Mouse (Mus musculus) gonadal fat pad, adult 2 months (tissue): ENCODE results near the gene Rpl36. TPM values are rescaled to one million over a fixed set of nuclear protein-coding genes. Genes with fewer than 3 reads are reported as not detected.

Source experiments
- DNase-seq: peaks from one replicate; pipeline ENCODE4 v3.0.0-alpha.2; 2012; ENCODE audit warnings: low read depth
- polyA plus RNA-seq: library from polyadenylated mRNA; depleted of rRNA; stranded (reverse); fragments of >200 nt; gene quantifications from 2 replicates; pipeline ENCODE4 v1.2.3, GENCODE M21; 2012; rRNA removed

Rpl36 gene
- polyA plus RNA-seq = 2,140 and 2,535 TPM in 2 replicates

- DNase-seq = no peak
Measured at GRCm38 (mm10) chr17:56613236-56613844, at the start of gene Rpl36. TSS of gene Rpl36 (plus strand) at chr17:56613416.

- DNase-seq = no peak
Measured at GRCm38 (mm10) chr17:56566293-56566692, 46.9 kb upstream of the Rpl36 start.

- no peak for DNase-seq
Measured at GRCm38 (mm10) chr17:56566918-56567317, 46.3 kb upstream of the Rpl36 start.

GRCm38 (mm10) chr17:56567370-56567769, 45.8 kb upstream of the Rpl36 start:
- no peak for DNase-seq

GRCm38 (mm10) chr17:56570287-56570686, 42.9 kb upstream of the Rpl36 start:
- no peak for DNase-seq

- no peak for DNase-seq
Measured at GRCm38 (mm10) chr17:56572154-56572553, 41.1 kb upstream of the Rpl36 start.

GRCm38 (mm10) chr17:56572939-56573338, 40.3 kb upstream of the Rpl36 start:
- DNase-seq = no peak

- DNase-seq = no peak
Measured at GRCm38 (mm10) chr17:56583071-56583470, 30.1 kb upstream of the Rpl36 start.

GRCm38 (mm10) chr17:56583611-56584256, 29.5 kb upstream of the Rpl36 start:
- DNase-seq = no peak

- DNase-seq = peak; percentile 67
Measured at GRCm38 (mm10) chr17:56584257-56585130, 28.7 kb upstream of the Rpl36 start, which contains the start of the genes Safb2 and Safb. TSS of gene Safb2 (minus strand) at chr17:56584585. TSS of gene Safb (plus strand) at chr17:56584825.

GRCm38 (mm10) chr17:56585171-56585821, 27.9 kb upstream of the Rpl36 start:
- no peak for DNase-seq

- no peak for DNase-seq
Measured at GRCm38 (mm10) chr17:56587773-56588172, 25.4 kb upstream of the Rpl36 start.

GRCm38 (mm10) chr17:56588921-56589320, 24.3 kb upstream of the Rpl36 start:
- DNase-seq = no peak

GRCm38 (mm10) chr17:56592553-56592952, 20.7 kb upstream of the Rpl36 start:
- DNase-seq = no peak

- DNase-seq = no peak
Measured at GRCm38 (mm10) chr17:56593527-56594271, 19.5 kb upstream of the Rpl36 start.

GRCm38 (mm10) chr17:56603186-56604069, 9.8 kb upstream of the Rpl36 start:
- DNase-seq = no peak

GRCm38 (mm10) chr17:56604070-56604380, 9.2 kb upstream of the Rpl36 start:
- DNase-seq = no peak

- no peak for DNase-seq
Measured at GRCm38 (mm10) chr17:56604422-56604821, 8.8 kb upstream of the Rpl36 start.

- no peak for DNase-seq
Measured at GRCm38 (mm10) chr17:56605431-56605830, 7.8 kb upstream of the Rpl36 start.

- no peak for DNase-seq
Measured at GRCm38 (mm10) chr17:56607521-56608062, 5.6 kb upstream of the Rpl36 start.
